Mouse (Mus musculus): ENCODE measurements around the gene Itgad.

- TF ChIP-seq CTCF (IDR thresholded peaks at IDR 0.05; ENCODE audit: borderline replicate concordance, insufficient read depth, low read depth, low read length) (no peak), POLR2A (IDR thresholded peaks at IDR 0.05; ENCODE audit: borderline replicate concordance, insufficient read depth, low read length) (no peak)
Observed at GRCm38 (mm10) chr7:128114371-128115105, 39.6 kb upstream of the Itgad start.
